Mouse (Mus musculus) gastrocnemius, postnatal 10 days (tissue): ENCODE data around the gene Thrap3. TPM values are rescaled to one million over a fixed set of nuclear protein-coding genes. Genes with fewer than 3 reads are reported as not detected.
A peak's percentile ranks its signal among the peaks of the same experiment; 100 is the strongest.

Source experiments
- DNase-seq: peaks from one replicate; pipeline ENCODE4 v3.0.0; 2021; ENCODE audit warnings: mixed read lengths
- long read RNA-seq, 2 experiments: library from polyadenylated mRNA; stranded (forward); transcript quantifications; one replicate each; pipeline ENCODE4 v2.0.0; 2021
- total RNA-seq, 2 experiments: library from RNA; stranded (reverse); gene quantifications; 2 replicates each; pipeline ENCODE4 v1.2.3; 2021

Gene Thrap3
- 100 to 1,000 TPM; 131 to 152 TPM for total RNA-seq
- long read RNA-seq, experiment 1, full-length matches to known transcripts, result 18 of 45 reads
- long read RNA-seq, experiment 1, partial matches to known transcripts, result 5 of 45 reads
- long read RNA-seq, experiment 1, other reads (novel, unspliced or antisense), result 22 of 45 reads
- long read RNA-seq, experiment 2, full-length matches to known transcripts, result 13 of 45 reads
- long read RNA-seq, experiment 2, partial matches to known transcripts, result 10 of 45 reads
- long read RNA-seq, experiment 2, other reads (novel, unspliced or antisense), result 22 of 45 reads

DNA sequence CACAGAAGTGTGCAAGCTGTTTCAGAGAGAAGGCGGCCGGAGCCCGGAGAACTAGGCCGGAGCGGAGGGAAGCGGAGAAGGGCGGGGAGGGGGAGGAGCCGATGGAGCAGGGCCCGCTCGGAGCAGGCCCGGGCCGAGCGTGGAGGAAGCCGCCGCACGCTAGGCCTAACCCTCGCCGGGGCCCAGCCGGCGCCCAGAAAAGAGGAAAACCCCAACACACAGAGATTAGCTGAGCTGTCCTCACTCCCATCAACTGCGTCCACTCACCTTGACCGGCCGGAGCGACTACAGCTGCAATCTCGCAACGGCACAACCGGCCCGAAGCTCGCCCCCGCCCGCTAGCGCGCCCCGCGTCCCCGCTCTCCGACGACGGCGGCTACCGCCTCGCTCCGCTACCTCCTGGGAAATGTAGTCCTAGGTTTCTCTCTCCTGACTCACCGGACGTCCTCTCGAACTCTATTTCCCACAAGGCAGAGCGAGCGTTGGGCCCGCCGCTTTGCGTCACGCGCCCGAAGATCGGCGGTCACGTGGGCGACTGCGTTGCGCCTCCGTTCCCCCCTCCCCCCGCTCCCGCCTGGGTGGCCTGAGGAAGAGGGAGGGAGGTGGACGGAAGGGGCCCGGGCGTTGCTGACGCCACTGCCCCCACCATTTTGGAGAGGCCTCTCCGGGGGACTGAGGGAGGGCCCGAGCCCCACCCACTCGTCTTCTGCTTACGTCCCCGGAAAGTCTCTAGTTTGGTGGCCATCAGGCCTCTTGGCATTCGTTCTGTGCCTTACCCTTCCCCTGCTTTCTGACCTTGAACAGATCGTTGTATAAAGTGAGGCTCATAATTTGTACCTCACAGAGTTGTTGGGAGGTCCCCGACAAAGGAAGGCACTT lies at the start of gene Thrap3:
Thrap3 (minus strand) TSS at position 458 of the 879 bp plus-strand sequence.
- DNase-seq, result peak; percentile 99

DNA sequence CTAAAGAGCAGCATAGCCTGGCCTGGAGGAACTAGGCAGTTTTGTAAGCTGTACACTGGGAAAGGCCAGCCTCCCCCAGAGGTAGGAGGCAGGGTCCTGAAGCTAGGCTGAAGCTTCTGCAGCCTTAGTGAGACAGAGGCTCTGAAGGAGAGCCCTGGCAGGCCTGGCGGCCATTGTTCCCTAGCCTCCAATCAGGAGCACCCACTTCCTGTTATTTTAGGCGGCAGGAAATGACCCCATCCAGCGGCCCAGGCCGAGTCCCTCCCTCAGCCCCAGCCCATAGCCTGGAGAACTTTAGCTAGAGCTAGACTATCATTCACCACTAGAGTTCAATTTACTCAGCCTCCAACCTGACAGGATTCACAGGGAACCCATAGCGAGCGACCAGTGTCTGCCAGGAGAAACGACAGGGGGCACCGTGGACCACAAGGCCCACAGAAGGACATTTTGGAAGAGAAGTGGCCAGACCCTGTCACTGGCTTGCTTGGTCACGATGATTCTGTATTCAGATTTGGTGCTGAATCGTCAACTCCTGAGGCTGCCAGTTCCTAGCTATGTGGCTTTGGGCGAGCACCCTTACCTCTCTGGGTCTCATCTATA lies 49.2 kb upstream of the Thrap3 start:
- no peak for DNase-seq

DNA sequence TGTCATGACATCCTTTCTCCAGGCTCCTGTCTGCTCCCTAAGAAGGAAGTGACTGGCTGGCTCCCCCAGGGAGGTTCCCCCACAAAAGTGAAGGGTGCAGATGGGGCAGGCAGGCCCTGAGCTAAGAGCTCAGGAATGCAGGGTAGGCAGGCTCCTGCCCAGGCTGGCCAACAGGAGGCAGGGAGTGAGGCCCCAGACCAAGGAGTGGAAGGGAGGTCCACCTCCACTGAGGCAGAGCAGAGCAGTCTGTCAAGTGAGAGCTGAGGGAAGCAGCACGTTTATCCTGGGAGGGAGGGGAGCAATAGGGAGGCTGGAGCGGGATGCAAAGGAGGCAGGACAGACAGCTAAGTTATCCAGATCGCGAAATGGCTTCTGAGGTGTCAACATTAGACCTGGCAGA lies 48.1 kb upstream of the Thrap3 start:
- no peak for DNase-seq

DNA sequence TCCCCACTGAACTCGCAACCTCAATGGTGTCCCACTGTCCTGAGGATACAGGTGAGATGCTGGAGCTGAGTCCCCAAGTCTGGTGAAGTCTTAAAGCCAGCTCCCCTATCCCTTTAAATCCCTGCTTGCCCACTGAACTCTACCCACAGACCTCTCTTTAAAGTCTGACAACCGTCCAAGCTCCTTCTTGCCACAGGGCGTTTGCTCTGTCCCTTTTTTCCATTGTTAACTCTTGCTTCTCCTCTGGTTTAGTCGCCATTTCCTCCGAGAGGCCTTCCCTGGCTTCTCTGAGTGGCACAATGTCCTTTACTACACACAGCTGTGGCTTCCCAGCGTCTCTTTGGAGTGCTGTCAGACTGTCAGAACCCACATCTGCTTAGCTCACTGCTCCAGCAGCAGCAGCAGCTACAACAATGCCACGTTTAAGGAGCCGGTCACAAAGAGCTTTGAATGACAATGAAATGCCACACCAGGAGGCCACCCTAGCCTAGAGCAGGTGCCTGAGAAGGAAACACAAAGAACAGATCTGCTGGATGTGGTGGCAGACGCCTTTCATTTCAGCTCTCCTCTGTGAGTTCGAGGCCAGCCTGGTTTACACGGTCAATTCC lies 45.8 kb upstream of the Thrap3 start:
- DNase-seq, result no peak

DNA sequence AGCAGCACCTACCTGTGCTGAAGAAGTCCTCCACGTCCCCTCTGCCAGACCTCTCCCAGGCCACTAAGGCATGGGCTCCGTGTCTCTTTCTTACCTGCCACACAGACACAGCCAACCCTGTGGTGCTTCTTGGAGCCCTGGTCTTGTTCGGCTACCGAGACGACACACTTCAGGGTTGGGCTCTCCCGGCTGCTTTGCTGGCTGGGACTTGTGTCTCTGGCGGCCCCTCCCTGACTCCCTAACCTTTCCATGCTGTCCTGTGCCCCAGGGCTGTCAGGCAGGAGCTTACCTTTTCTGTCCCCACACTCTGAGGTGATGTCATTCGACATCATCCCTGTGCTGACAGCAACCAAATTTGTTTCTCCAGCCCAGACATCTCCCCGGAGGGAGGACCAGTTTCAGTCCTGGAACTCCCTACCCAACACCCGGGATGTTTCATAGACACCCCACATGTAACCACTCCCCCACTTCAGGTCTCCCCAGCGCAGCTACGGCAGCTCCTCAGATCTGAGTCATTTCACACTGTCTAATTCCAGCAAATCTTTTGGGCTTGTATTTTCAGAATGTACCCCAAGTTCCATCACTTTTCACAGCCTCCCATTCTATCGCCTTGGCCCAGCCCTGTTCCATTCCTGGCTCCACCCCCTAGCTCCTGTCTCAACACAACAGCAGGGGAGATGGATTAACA lies 43.8 kb upstream of the Thrap3 start:
- DNase-seq, result no peak

DNA sequence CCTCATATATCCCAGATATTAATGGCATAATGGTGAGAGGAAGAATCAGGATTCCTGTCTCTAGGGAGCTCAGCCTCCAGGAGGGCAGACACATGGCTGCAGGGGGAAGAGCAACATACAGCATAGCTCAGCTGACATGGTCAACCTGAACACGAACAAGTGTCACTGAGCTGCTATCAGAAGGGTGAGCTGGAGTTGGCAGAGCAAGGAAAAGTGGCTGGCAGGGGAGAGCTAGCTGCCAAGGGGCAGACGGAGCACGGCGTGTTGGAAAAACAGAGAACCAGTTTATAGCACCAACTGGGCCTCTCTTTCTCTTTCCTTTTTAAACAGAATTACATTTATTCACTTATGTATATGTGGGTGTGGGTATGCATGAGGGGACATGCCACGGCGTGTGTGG lies 40.0 kb upstream of the Thrap3 start:
- no peak for DNase-seq

DNA sequence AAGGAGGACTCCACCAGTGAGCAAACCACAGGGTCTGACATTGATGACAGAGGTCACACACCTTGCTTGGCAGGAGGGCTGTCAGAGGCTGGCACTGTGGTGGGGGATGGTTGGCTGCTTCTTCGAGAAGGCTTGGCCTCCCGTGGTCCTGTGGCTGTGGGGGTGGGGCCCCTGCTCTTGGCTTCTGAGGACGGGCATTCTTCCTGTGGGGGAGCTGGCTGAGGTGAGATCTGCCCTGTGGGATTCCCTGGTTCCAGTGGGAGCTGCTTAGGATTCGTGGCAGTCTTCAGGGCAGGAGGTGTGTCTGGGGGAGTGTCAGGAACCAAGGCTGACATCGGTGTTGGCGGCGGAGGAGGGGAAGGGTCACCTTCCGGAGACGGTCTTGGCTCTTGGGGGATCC lies 39.4 kb upstream of the Thrap3 start:
- no peak for DNase-seq

DNA sequence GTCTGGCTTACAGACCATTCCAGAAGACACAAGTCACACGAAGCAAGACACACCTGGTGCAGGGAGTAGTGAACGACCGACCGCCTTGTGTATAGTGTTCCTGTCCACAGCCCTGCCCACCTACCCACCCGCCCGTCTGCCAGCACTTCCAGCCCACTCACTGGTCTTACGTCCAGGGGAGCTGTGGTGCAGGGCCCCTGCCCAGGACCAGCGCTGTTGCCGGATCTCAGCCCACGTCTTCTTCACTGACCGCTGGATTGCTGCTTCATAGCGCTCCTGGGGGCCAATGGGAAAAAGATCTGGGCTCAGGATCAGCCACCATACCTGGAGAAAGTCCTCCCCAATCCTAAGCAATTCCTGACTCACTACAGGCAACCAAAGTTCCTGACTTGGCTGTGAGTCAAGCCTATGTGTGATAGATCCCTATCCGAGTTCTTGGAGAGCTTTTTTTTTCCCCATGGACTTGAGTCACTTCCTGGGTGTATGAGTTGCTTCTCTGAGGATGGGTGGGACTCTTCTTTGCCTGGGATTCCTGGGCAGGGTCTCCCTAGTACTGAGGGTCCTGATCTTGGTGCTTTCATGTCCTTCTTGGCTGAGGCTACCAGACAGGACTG lies 37.4 kb upstream of the Thrap3 start:
- no peak for DNase-seq

DNA sequence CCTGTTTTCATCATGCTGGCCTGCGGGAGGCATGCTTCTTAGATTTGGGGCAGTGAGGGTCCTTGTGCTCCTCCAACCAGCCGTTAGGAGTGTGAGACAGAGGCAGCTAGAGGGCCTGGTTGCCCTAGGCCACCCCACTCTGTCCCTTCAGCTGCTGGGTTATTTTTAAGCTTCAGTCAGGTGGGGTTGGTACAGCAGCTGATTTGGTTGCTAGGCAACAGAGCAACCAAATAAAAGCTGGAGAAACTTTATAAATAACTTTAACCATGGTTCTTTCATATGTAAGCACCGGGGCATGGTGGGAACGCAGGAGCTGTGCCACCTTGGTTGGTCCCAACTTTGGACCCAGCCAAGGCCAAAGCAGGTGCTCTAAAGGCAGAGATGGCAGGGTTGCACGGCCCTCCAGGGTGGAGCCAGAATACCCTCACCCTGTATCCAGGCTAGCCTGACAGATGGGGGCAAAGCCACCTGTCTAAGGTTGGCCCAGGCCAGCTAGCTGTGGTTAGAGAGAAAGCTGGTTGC lies 35.2 kb upstream of the Thrap3 start:
- no peak for DNase-seq

DNA sequence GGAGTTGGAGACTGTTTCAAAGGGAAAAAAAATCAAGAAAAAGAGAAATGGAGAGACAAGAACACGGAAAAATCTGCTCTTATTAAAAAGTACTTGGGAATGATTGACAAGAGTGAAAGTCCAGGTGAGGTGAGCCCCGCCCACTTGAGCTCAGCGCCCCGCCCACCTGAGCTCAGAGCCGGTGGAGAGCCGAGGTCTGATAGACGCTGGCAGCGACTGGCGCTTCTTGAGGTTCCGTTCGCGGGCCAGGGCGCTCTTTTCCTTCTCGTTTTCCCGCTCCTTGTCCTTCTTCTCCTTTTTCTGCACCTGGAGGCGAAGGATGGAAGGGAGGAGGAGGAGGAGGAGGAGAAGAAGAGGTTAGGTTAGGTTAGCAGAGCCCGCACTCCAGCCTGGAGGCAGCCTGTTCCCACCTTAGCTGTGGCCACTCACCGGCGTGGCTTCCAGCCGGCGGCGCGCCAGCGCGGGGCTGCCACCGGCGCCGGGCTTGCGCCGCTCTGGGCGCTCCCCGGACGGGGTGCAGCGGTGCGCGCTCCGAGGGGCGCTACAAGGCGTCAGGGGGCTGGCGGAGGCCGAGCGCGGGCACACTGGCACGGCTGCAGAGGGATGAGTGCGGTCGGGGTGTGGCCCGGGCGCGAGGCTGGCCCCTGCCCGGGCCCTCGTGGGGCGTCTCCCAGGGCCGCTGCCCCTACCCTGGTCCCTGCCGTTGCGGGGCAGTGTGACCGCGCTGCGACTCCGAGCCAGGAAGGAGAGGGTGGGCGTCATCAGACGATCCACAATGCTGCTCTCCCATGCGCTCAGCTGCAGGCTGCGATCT lies 34.1 kb upstream of the Thrap3 start:
- no peak for DNase-seq

DNA sequence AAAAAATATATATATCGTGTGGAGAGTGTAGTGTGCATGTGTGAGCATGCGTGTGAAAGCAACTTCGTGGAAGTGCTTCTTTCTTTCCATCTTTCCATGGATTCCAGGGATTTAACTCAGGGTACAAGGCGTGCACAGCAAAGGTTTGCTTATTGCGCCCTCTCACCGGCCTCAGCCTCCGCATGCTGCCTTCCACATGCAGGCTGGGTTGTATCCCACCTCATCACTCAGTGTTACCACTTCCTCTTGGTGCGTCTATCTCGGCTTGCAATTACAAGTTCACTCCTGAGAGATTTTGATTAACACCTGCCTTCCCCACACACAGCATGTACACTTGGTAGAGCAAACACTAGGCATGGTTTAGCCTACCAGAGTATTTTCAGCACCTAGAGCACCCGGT lies 32.6 kb upstream of the Thrap3 start:
- DNase-seq, result no peak

DNA sequence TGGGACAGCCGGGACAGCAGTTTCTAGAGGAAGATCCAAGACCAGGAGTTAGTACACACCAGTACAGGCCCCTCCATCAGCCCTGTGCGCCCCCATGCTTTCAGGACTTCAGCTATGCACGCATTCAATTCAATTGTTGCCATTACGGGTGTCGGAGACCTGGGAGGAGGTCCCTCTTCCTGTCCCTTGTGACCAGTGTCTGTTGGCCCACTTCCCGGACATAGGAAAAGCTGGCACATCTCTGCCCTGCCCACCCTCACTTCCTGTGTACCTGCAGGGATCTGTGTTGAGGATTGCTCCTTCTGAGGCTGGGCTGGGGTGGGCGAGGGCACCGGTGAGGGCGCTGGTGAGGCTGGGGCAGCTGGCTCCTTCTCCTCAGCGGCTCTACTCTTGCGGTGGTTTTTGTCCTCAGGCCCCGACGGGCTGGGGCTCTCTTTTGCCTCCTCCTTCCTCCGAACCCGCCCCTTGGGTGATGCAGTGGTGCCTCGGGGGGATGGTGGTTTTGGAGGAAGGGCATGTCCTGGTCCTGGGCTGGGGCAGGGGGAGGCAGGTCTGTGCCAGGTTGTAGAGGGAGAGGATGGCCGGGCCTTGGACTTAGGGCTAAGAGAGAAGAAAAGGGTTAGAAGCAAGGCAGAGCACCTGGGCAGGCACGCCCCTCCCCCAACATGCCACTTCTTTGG lies 32.1 kb upstream of the Thrap3 start:
- no peak for DNase-seq

DNA sequence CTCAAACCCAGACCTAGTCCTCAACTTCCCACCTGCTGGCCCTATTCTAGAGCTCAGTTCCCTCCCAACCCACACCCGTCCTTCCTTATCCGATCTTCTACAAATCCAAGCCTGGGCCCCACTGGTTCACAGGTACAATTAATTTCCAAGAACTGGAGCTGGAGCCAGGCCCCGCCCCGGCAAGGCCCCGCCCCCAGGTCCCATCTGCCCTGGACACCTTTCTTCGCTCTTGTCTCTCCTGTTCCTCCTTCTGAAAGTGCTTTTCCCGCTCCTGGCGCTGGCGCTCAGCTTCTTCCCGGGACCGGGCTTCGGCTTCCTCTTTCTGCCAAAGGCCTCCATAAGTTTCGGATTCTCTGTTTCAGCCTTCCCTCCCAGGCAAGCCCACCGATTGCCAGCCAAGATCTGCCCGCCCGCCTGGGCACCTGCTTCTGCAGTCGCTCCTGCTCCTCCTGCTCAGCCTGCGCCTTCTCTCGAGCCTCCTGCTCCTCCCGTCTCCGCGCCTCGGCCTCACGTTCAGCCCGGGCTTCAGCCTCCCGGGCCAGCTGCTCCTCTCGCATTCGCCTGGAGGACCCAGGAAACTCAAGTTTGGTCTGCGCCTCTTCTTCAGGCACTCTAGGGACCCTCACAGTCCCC lies 31.2 kb upstream of the Thrap3 start:
- DNase-seq, result no peak

DNA sequence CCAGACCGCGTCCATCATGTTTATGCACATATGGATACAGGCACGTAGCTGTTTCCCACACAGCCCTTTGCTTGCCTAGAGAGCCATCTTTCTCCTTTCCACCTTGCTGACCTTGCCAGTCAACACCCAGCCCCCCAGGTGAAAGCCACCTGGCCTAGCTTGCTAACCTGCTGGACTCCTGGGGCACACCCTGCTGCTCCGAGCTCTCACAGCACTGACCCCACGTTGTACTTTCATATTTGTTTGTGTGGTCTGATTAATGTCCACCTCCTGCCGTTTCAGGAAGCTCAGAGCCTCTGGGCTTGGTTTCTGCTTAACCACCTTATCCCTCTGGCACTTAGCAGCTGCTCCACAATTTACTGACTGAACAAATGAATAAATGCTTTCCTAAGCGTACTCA lies 27.3 kb upstream of the Thrap3 start:
- DNase-seq, result no peak

DNA sequence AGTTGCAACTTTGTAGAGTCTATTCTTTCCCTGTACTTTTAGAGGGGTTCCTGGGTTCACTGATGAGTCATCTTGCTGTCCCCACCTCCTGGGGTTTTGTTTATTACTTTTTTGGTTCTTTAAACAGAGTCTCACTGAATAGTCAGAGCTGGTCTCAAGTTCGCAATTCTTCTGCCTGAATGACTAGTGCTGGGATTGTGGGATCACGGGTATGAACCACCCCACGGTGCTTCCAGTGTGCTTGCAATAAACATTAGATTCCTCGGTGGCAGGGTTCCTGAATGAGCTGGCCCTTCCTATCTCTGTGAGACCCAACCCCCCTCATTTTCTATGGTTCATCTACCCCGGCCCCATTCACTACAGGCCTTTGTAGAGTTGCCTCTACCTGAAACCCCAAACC lies 25.6 kb upstream of the Thrap3 start:
- no peak for DNase-seq

DNA sequence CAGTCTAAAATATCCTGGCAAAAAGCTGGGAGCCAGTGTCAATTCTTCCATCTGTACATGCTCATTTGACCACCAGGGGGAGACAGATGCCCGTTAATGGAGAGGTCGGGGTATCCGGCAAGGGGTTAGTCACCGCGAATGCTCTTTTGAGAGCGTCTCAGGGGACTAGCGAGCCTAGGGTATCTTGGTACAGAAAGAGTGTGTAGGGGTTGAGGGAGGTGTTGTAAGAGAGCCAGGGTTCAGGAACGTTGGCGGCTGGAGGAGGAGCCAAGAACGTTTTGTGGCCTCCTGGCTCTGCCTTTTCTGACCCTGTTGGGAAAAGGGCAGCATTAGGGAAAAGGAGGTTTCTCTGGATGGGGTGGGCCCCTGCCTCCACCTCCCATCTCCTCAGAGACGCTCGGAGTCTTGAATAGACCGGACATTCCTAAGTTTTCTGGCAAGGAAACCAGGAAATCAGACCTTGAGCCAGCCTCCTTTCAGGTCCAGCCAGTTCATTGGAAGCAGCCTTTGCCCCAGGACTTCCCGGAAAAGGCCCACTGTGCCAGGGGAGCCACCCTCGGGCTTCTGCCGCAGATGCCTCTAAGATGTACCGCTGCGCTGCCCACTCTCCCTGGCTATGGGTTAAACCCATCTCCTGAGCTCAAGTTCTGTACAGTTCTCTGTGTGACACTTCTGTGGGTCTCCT lies 24.7 kb upstream of the Thrap3 start:
- DNase-seq, result peak; percentile 93

DNA sequence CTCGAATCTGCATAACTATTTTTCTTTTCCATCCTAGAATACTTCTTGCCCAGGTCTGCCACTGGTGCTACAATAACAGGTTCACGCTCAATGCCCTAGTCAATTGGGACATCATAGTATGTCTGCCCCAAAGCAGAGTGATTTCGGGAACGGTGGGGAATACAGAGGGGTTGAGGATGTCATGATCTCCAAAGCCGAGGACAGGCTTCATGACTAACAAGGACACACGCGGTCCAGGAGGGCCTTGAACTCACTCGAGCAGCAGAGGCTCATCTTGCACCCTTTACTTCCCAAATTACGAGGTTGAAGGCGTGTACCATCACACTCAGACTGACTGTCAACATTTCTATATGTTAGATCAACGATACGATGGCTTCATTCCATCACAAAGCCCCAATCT lies 24.1 kb upstream of the Thrap3 start:
- DNase-seq, result no peak

DNA sequence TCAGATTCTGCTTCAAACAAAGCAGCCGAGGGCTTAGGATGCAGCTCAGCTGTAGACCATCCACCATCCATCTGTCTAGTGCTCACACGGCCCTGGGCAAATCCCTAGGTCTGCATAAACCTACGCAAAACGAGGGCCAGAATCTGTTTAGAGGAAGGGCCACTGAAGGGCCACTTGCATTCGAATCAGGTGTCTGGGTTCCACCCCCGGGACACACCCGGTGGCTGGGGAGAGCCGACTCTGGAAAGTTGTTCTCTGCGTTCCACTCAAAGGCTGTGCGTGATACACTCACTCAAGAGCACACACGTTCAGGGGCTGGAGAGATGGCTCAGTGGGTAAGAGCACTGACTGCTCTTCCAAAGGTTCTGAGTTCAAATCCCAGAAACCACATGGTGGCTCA lies 20.1 kb upstream of the Thrap3 start:
- DNase-seq, result no peak

DNA sequence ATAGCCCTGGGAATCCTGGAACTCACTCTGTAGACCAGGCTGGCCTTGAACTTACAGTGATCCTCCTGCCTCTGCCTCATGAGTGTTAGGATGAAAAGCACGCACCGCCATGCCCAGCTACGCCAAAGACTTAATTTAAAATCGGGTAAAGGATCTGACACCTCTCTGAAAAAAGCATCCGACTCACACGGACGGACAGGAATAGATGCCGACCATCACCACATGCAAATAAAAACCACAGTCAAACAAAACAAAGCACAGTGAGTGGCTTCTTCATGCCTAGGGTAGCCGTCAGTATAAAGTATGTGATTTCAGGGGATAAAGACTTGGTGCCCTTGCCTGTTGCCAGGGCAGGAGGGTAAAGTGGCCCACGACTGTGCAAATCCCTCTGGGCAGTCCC lies 17.5 kb upstream of the Thrap3 start:
- DNase-seq, result no peak
